Mouse (Mus musculus) thymus, adult 2 months (tissue): ENCODE results near the gene Casp9.

ENCODE experiments used
- CTCF ChIP-seq: fragments of 200-500 bp; IDR thresholded peaks from 2 replicates; pipeline ENCODE4 v1.5.1; 2012; ENCODE audit warnings: mild to moderate bottlenecking, control low read depth, low read length, moderate library complexity, borderline replicate concordance; ENCODE audit not compliant: control insufficient read depth, poor library complexity, insufficient read depth; ENCODE audit errors: extremely low read depth
- POLR2A ChIP-seq: fragments of 200-500 bp; IDR thresholded peaks from 2 replicates; pipeline ENCODE4 v1.6.1; 2012; ENCODE audit warnings: mild to moderate bottlenecking, low read length, control low read depth, moderate library complexity; ENCODE audit not compliant: control insufficient read depth, poor library complexity, insufficient read depth; ENCODE audit errors: extremely low read depth

DNA sequence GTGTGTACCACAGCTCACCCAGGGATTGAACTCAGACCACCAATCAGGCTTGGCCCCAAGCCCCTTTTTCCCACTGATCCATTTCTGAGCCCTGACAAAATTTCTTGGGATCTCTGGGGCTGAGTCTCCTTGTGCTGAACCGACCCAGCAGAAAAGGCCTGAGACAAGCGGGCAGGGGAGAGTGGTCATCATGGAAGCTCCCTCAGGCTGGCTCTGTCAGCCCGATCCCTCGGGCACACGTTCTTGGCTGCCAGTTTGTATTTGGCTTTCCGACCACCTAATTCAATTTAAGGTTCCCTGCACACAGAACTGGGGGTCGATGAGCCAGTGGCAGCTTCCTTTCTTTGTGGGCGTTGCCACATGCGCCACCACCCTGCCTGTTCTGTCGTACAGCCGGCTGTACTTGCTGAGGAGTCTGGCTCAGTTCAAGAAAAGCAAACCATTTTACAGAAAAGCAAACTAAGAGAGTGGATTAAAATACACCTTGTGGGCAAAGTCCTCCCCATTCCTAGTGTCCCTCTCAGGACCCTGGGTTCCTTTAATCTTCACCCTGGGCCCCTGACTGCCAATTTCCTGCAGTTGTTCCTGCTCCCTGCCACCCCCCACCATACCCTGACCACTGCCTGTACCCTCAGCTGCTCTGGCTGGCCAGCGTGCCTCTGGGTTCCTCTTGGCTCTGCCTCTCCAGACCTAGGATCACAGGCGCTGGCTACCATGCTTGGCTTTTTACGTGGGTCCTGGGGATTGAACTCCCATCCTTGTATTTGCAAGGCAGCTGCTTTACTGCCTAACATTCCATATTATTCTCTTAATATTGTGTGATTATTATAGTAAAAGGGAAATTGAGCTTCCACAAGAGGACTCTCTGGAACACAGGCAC is 23.6 kb downstream of the Casp9 start:
- TF ChIP-seq POLR2A: no peak
- no peak for TF ChIP-seq CTCF
